9 mouse cellular contexts compared by ENCODE assay signal in genomic region chr6:92269019-92269418, GRCm38 (mm10). TPM values are rescaled to one million over a fixed set of nuclear protein-coding genes. Genes with fewer than 3 reads are reported as not detected.
DNase-seq lines count a peak whose midpoint lies in the region; ATAC-seq and TF ChIP-seq lines count a peak whose summit lies in the region.
"Had no signal": no experiment of that assay in that cellular context is flagged by ENCODE, and none has a peak within 500 bp of the region (broad histone marks: within the 10 kb centered on the region; RNA-seq: fewer than 3 reads in every experiment).

No protein-coding gene starts in this region.

- no peaks in the 10 kb centered on the region for H3K4me1 ChIP-seq in heart, embryonic 11.5 days (ENCODE audit: control insufficient read depth, insufficient read depth, low read length)
- H3K4me1 ChIP-seq in hindbrain, embryonic 11.5 days (replicated peaks; ENCODE audit: control insufficient read depth, insufficient read depth, low read length): no peaks in the 10 kb centered on the region

- 8% methylated on average over 4 of the region's 4 CpGs for WGBS in heart, embryonic 11.5 days (ENCODE audit: insufficient replicate concordance)
- WGBS in hindbrain, embryonic 11.5 days: 8% methylated on average over 4 of the region's 4 CpGs

- no peak overlapping the region for H3K4me2 ChIP-seq in heart, embryonic 11.5 days
- no peak overlapping the region for H3K4me2 ChIP-seq in hindbrain, embryonic 11.5 days (replicated peaks; ENCODE audit: low read depth, low read length)
- H3K4me2 ChIP-seq: neural tube, embryonic 12.5 days had no signal

- DNase-seq in heart, adult 11 months: peak; percentile 93
- DNase-seq in brain, embryonic 14.5 days (ENCODE audit: low read depth): peak; percentile 83
- DNase-seq in hindbrain, embryonic 11.5 days (ENCODE audit: low spot score): peak; percentile 88
- peak; percentile 29 to 77 for DNase-seq in layer of hippocampus, adult 8-10 months (ENCODE audit: low spot score in 2 of 2)
- peak; percentile 76 for DNase-seq in lung, postnatal 14 days
- DNase-seq in skeletal muscle tissue, adult 2 months (ENCODE audit: low read depth, low spot score): peak; percentile 50

- H3K9me3 ChIP-seq in heart, embryonic 11.5 days (replicated peaks; ENCODE audit: control insufficient read depth, low read length): no peaks in the 10 kb centered on the region
- no peaks in the 10 kb centered on the region for H3K9me3 ChIP-seq in hindbrain, embryonic 11.5 days (ENCODE audit: control insufficient read depth, low read length)
- H3K9me3 ChIP-seq: neural tube, embryonic 12.5 days had no signal

- no peaks in the 10 kb centered on the region for H3K27me3 ChIP-seq in heart, embryonic 11.5 days (ENCODE audit: control insufficient read depth, insufficient read depth, low read length)
- H3K27me3 ChIP-seq in hindbrain, embryonic 11.5 days (ENCODE audit: control insufficient read depth, insufficient read depth, low read length): no peaks in the 10 kb centered on the region
- H3K27me3 ChIP-seq: neural tube, embryonic 12.5 days had no signal

- no peak overlapping the region for H3K4me3 ChIP-seq in heart, embryonic 11.5 days (ENCODE audit: low read depth, low read length)
- no peak overlapping the region for H3K4me3 ChIP-seq in hindbrain, embryonic 11.5 days (ENCODE audit: low read depth, low read length)
- H3K4me3 ChIP-seq: neural tube, embryonic 12.5 days had no signal

- peak; percentile 88 for TF ChIP-seq CTCF in brain, embryonic 14.5 days (IDR thresholded peaks at IDR 0.05; ENCODE audit: borderline replicate concordance, extremely low read depth, insufficient read depth, insufficient read length)

- no peak overlapping the region for H3K9ac ChIP-seq in heart, embryonic 11.5 days (ENCODE audit: low read depth, low read length)
- H3K9ac ChIP-seq in hindbrain, embryonic 11.5 days (ENCODE audit: low read depth, low read length): no peak overlapping the region
- H3K9ac ChIP-seq: neural tube, embryonic 12.5 days had no signal

- no peak for ATAC-seq in heart, embryonic 11.5 days (replicated peaks; ENCODE audit: insufficient number of reproducible peaks, low FRiP score, low TSS enrichment)
- 0 out of 2 replicates have a peak, but pooled peaks have one; percentile 55 for ATAC-seq in erythroid progenitor cell, adult 5-6 weeks (replicated peaks; ENCODE audit: low FRiP score, poor library complexity, severe bottlenecking)
- no peak for ATAC-seq in hindbrain, embryonic 11.5 days (ENCODE audit: low FRiP score)

- no peak overlapping the region for H3K27ac ChIP-seq in heart, embryonic 11.5 days (ENCODE audit: low read depth, low read length)
- no peak overlapping the region for H3K27ac ChIP-seq in hindbrain, embryonic 11.5 days (ENCODE audit: low read depth, low read length)
- H3K27ac ChIP-seq: neural tube, embryonic 12.5 days had no signal

- TF ChIP-seq POLR2A in brain, embryonic 14.5 days (IDR thresholded peaks at IDR 0.05; ENCODE audit: borderline replicate concordance, extremely low read depth, insufficient read depth, insufficient read length, poor library complexity, severe bottlenecking): no peak

- H3K36me3 ChIP-seq in heart, embryonic 11.5 days (ENCODE audit: control insufficient read depth, insufficient read depth, low read length): no peaks in the 10 kb centered on the region
- H3K36me3 ChIP-seq in hindbrain, embryonic 11.5 days (ENCODE audit: control insufficient read depth, insufficient read depth, low read length): no peaks in the 10 kb centered on the region
- H3K36me3 ChIP-seq: neural tube, embryonic 12.5 days had no signal

RNA-seq across cellular contexts. Expression of gene Trh, which starts 24.6 kb away (rescaled TPM):
- 0.58 and 0.86 TPM in 2 replicates for polyA plus RNA-seq in heart, embryonic 11.5 days (2014; fragmentation: Nextera tagmentation; extraction: Ambion mirVana)
- polyA plus RNA-seq in brain, embryonic 14.5 days (2012; rRNA removed): 2.5 and 3.0 TPM in 2 replicates
- total RNA-seq in erythroid progenitor cell, adult 5-6 weeks (2015; ENCODE audit: low replicate concordance): not detected in 2 replicates
- total RNA-seq in erythroid progenitor cell, adult 5-6 weeks (2017; ENCODE audit: low replicate concordance): not detected in 2 replicates
- polyA plus RNA-seq in hindbrain, embryonic 11.5 days (2014; fragmentation: Nextera tagmentation; extraction: Ambion mirVana): 1.4 and 2.0 TPM in 2 replicates
- 1 to 10 TPM; 1.5 to 2.6 (median 1.8) TPM for total RNA-seq in layer of hippocampus, adult 8-10 months (2022)

RNA-seq across cellular contexts. Expression of gene Rbsn, which starts 54.3 kb away (rescaled TPM):
- 10.7 and 12.3 TPM in 2 replicates for polyA plus RNA-seq in heart, embryonic 11.5 days (2014; fragmentation: Nextera tagmentation; extraction: Ambion mirVana)
- polyA plus RNA-seq in brain, embryonic 14.5 days (2012; rRNA removed): 19.5 and 25.5 TPM in 2 replicates
- total RNA-seq in erythroid progenitor cell, adult 5-6 weeks (2015; ENCODE audit: low replicate concordance): 4.0 and 5.0 TPM in 2 replicates
- 9.4 TPM in 2 replicates for total RNA-seq in erythroid progenitor cell, adult 5-6 weeks (2017; ENCODE audit: low replicate concordance)
- polyA plus RNA-seq in hindbrain, embryonic 11.5 days (2014; fragmentation: Nextera tagmentation; extraction: Ambion mirVana): 16.0 and 21.3 TPM in 2 replicates
- 10 to 100 TPM; 38.5 to 42.1 (median 39.7) TPM for total RNA-seq in layer of hippocampus, adult 8-10 months (2022)
